Mouse (Mus musculus) heart, adult 2 months (tissue): ENCODE results near the gene Mob1b. TPM values are rescaled to one million over a fixed set of nuclear protein-coding genes. Genes with fewer than 3 reads are reported as not detected.

Experiments
- DNase-seq, 2 experiments: peaks; one replicate each; pipeline ENCODE4 v3.0.0; 2021
- H3K27ac ChIP-seq: fragments of 200-600 bp; 2 replicates; pipeline ENCODE4 v1.8.1; 2022
- H3K27me3 ChIP-seq: fragments of 200-500 bp; 2 replicates; pipeline ENCODE4 v1.6.1; 2012; ENCODE audit warnings: mild to moderate bottlenecking, low read length, inconsistent platforms, mixed read lengths; ENCODE audit not compliant: control insufficient read depth, insufficient read depth
- H3K36me3 ChIP-seq: fragments of 200-500 bp; 2 replicates; pipeline ENCODE4 v1.6.1; 2012; ENCODE audit warnings: low read length, inconsistent platforms; ENCODE audit not compliant: control insufficient read depth, insufficient read depth
- H3K4me1 ChIP-seq: fragments of 200-500 bp; 2 replicates; pipeline ENCODE4 v1.6.1; 2011; ENCODE audit warnings: low read length; ENCODE audit not compliant: control insufficient read depth, insufficient read depth
- H3K4me3 ChIP-seq: fragments of 200-600 bp; 2 replicates; pipeline ENCODE4 v1.8.1; 2022
- H3K79me2 ChIP-seq: fragments of 200-500 bp; replicated peaks from 2 replicates; pipeline ENCODE4 v1.6.1; 2012; ENCODE audit warnings: mild to moderate bottlenecking, inconsistent platforms, low read length, moderate library complexity, mixed read lengths; ENCODE audit not compliant: control insufficient read depth, insufficient read depth
- H3K9ac ChIP-seq: fragments of 200-500 bp; 2 replicates; pipeline ENCODE4 v1.6.1; 2012; ENCODE audit warnings: low read depth, mild to moderate bottlenecking, control low read depth, inconsistent platforms, low read length, mixed read lengths
- CTCF ChIP-seq: fragments of 200-600 bp; IDR thresholded peaks from 2 replicates; pipeline ENCODE4 v1.8.1; 2022; ENCODE audit warnings: antibody characterized with exemption, mild to moderate bottlenecking, moderate library complexity
- EP300 ChIP-seq: fragments of 200-500 bp; IDR thresholded peaks from 2 replicates; pipeline ENCODE4 v1.6.1; 2011; ENCODE audit warnings: low read depth, low read length, control low read depth; ENCODE audit not compliant: insufficient read depth
- POLR2A ChIP-seq: fragments of 200-500 bp; IDR thresholded peaks from 2 replicates; pipeline ENCODE4 v1.6.1; 2011; ENCODE audit warnings: mild to moderate bottlenecking, low read depth, low read length, control low read depth; ENCODE audit not compliant: insufficient read depth
- whole genome bisulfite sequencing: fragments of 180-500 bp; shearing (Covaris S2); methylation state at CpG from one replicate; pipeline ENCODE4 v1.1.7; 2018; 5-methylcytosine and 5-hydroxymethylcytosine counted together
- intact Hi-C: fragments of 180-260 bp; cut with DNase I; formaldehyde crosslinking; loops from one replicate; pipeline ENCODE4 v1.15.1; 2025
- polyA plus RNA-seq: library from polyadenylated mRNA; depleted of rRNA; stranded (reverse); fragments of >200 nt; gene quantifications from 2 replicates; pipeline ENCODE4 v1.2.3, GENCODE M21; 2012
- total RNA-seq, 2 experiments: library from RNA; stranded (reverse); gene quantifications; 2 replicates each; pipeline ENCODE4 v1.2.3; 2021

Gene Mob1b
- total and polyA plus RNA-seq, 3 experiments: 4.6 to 23.0 (median 18.1) TPM

- DNase-seq: no peak
- WGBS: 72% methylated on average over 4 of the region's 4 CpGs
- Histone ChIP-seq H3K27me3 (no peaks in the 10 kb centered on the region), H3K4me1 (no peaks in the 10 kb centered on the region), H3K79me2 (no peaks in the 10 kb centered on the region), H3K27ac (no peak overlapping the region), H3K4me3 (no peak overlapping the region), H3K9ac (no peak overlapping the region), H3K36me3 (no peaks in the 10 kb centered on the region; the same call in 1 of the 2 replicates)
- intact Hi-C loops: no loop called here
- TF ChIP-seq POLR2A: no peak
- TF ChIP-seq CTCF: no peak
- TF ChIP-seq EP300: no peak
Measured at GRCm38 (mm10) chr5:88753199-88753598, 32.5 kb downstream of the Mob1b start.

GRCm38 (mm10) chr5:88762611-88763010, 42.0 kb downstream of the Mob1b start:
- H3K4me1 ChIP-seq: no peaks in the 10 kb centered on the region; the same call in 1 of the 2 replicates
- H3K27ac ChIP-seq: no peak overlapping the region
- H3K4me3 ChIP-seq: no peak overlapping the region
- peak; percentile 21; the same call in 1 of the 2 replicates for TF ChIP-seq CTCF
- no peak for TF ChIP-seq POLR2A
- H3K9ac ChIP-seq: no peak overlapping the region
- 0 out of 2 replicates have a peak, but pooled peaks cover 2% of the 10 kb centered on the region for H3K36me3 ChIP-seq
- no peaks in the 10 kb centered on the region for H3K27me3 ChIP-seq
- no peak for DNase-seq
- 85% methylated on average over 5 of the region's 5 CpGs for WGBS
- intact Hi-C loops: no loop called here
- no peaks in the 10 kb centered on the region for H3K79me2 ChIP-seq

- Histone ChIP-seq H3K4me1 (no peaks in the 10 kb centered on the region; the same call in 1 of the 2 replicates), H3K9ac (peak overlapping the region; percentile 49), H3K36me3 (0 out of 2 replicates have a peak, but pooled peaks cover 2% of the 10 kb centered on the region), H3K27me3 (no peaks in the 10 kb centered on the region), H3K4me3 (peak overlapping the region; percentile 66), H3K27ac (peak overlapping the region; percentile 36), H3K79me2 (no peaks in the 10 kb centered on the region)
- 1% methylated on average over 23 of the region's 23 CpGs for WGBS
- TF ChIP-seq EP300 (no peak), POLR2A (peak; percentile 42)
- no peak for DNase-seq
- intact Hi-C loops: loop anchor here (1.0 kb wide), 1 partner anchor 88 kb away; the partner anchor contains the start of gene Grsf1
Measured at GRCm38 (mm10) chr5:88764430-88764986, 43.9 kb downstream of the Mob1b start.

GRCm38 (mm10) chr5:88764987-88765481, 44.4 kb downstream of the Mob1b start, which contains the start of gene Dck:
Gene Dck, plus strand, starts transcription at chr5:88764996.
- no peak for TF ChIP-seq CTCF
- TF ChIP-seq POLR2A: no peak; the same call in 1 of the 2 replicates
- TF ChIP-seq EP300: no peak
- under 1% methylated on average over 51 of the region's 51 CpGs for WGBS
- intact Hi-C loops: loop anchor here (1.0 to 5.0 kb wide), 3 partner anchors 45 to 198 kb away; partner anchors contain the start of genes Grsf1, Mob1b and Rufy3
- DNase-seq: peak; percentile 96 to 100
- H3K79me2 ChIP-seq: no peaks in the 10 kb centered on the region
- H3K27ac ChIP-seq: peak within 1 kb of the TSS; percentile 49
- H3K4me3 ChIP-seq: peak within 1 kb of the TSS; percentile 66
- H3K36me3 ChIP-seq: 0 out of 2 replicates have a peak, but pooled peaks cover 2% of the 10 kb centered on the region
- peak within 1 kb of the TSS; percentile 80 for H3K9ac ChIP-seq
- no peaks in the 10 kb centered on the region; the same call in 1 of the 2 replicates for H3K4me1 ChIP-seq
- H3K27me3 ChIP-seq: no peaks in the 10 kb centered on the region

GRCm38 (mm10) chr5:88765587-88765986, 44.9 kb downstream of the Mob1b start:
- 0 out of 2 replicates have a peak, but pooled peaks cover 2% of the 10 kb centered on the region for H3K36me3 ChIP-seq
- H3K4me3 ChIP-seq: peak overlapping the region; percentile 66
- no peaks in the 10 kb centered on the region for H3K27me3 ChIP-seq
- intact Hi-C loops: loop anchor here (1.0 to 5.0 kb wide), 2 partner anchors 45 to 198 kb away; partner anchors contain the start of genes Mob1b and Rufy3
- H3K9ac ChIP-seq: peak overlapping the region; percentile 80
- no peak for DNase-seq
- H3K4me1 ChIP-seq: no peaks in the 10 kb centered on the region; the same call in 1 of the 2 replicates
- no peaks in the 10 kb centered on the region for H3K79me2 ChIP-seq
- H3K27ac ChIP-seq: peak overlapping the region; percentile 49; the same call in 1 of the 2 replicates
- TF ChIP-seq POLR2A: no peak
- no peak for TF ChIP-seq EP300
- TF ChIP-seq CTCF: no peak
- WGBS: 20% methylated on average over 6 of the region's 6 CpGs

GRCm38 (mm10) chr5:88766121-88766520, 45.5 kb downstream of the Mob1b start:
- no peaks in the 10 kb centered on the region for H3K79me2 ChIP-seq
- H3K27me3 ChIP-seq: no peaks in the 10 kb centered on the region
- H3K4me3 ChIP-seq: no peak overlapping the region
- H3K4me1 ChIP-seq: no peaks in the 10 kb centered on the region; the same call in 1 of the 2 replicates
- H3K36me3 ChIP-seq: 0 out of 2 replicates have a peak, but pooled peaks cover 2% of the 10 kb centered on the region
- H3K9ac ChIP-seq: no peak overlapping the region
- DNase-seq: peak in 1 of 2 experiments; percentile 9
- intact Hi-C loops: loop anchor here (5.0 kb wide), 1 partner anchor 199 kb away; the partner anchor contains the start of gene Rufy3
- no peak overlapping the region for H3K27ac ChIP-seq
- TF ChIP-seq EP300 (no peak), CTCF (no peak), POLR2A (no peak)
- WGBS: 62% methylated on average over 6 of the region's 6 CpGs
